Mouse (Mus musculus): ENCODE results near the gene Coro2a. TPM values are rescaled to one million over a fixed set of nuclear protein-coding genes. Genes with fewer than 3 reads are reported as not detected.

Coro2a gene
- total RNA-seq, 1 experiment = 2.5 TPM

DNA sequence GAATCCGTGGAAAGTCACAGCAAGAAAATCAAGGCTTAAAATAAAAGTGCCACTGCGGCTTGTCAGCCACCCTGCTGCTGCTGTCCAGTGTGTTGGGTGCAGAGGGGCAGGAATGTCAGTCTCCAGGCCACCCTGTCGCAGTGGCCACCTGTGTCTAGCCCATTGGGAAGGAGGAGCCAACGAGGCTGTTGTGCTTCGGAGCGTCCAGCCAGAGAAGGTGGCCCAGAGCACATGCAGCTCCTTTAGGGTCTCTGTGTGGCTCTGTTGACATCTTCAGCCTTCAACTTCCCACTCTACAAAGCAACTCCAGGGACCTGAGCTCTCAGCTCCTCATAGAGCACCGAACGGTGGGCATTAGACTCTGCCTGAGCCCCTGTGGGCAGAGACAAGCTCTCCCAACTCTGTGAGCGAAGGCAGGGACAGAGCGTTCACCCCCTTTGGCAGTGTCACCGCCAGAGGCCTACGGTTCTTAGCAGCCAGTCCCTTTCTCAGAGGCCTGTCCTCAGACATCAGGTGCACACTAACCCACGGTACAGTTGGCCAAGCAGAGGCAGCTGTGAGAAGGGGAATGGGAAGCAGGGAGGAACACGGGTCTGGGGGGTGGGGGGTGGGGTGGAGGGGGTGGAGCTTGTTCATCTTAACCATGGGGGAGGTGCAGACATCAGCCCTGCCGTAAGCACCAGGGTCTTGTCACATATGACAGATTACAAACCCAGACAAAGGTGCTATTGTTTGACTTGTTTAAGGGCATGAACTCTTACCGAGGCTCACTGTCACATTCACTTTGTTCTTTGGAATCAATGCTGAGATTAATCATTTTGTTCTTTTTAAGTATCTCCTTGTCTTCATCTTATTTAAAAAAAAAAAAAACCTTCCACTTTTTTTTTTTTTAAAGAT is 99.1 kb downstream of the Coro2a start:
- no peaks in the 10 kb centered on the region for H3K9me3 ChIP-seq (ENCODE audit: control insufficient read depth, insufficient read depth, low read depth, low read length)
- H3K36me3 ChIP-seq (ENCODE audit: control insufficient read depth, insufficient read depth, low read length, poor library complexity, severe bottlenecking) = peaks cover 33% of the 10 kb centered on the region
- TF ChIP-seq ZC3H11A (IDR thresholded peaks at IDR 0.05; ENCODE audit: borderline replicate concordance, low read depth, low read length) (no peak), ZNF384 (IDR thresholded peaks at IDR 0.05; ENCODE audit: low read depth, low read length) (no peak), MAFK (IDR thresholded peaks at IDR 0.05; ENCODE audit: insufficient read depth, low read depth, low read length) (no peak), CHD2 (IDR thresholded peaks at IDR 0.05; ENCODE audit: low read depth, low read length) (no peak), HCFC1 (IDR thresholded peaks at IDR 0.05; ENCODE audit: borderline replicate concordance, insufficient read depth, low read length) (no peak)
- peaks cover 0 to 2% of the 10 kb centered on the region in 2 experiments; a peak in 1 of 4 replicates for H3K4me1 ChIP-seq (ENCODE audit: control insufficient read depth in 2 of 2, insufficient read depth in 2 of 2, low read length in 2 of 2, poor library complexity in 1 of 2)
- in situ Hi-C loops (cut with MboI; ENCODE audit: low sequenced_read_pairs in 2 of 2, unreplicated experiment in 2 of 2) = no loop called here
- H3K4me3 ChIP-seq (ENCODE audit: insufficient read depth in 1 of 2, low read depth in 1 of 2, low read length in 2 of 2, poor library complexity in 1 of 2, severe bottlenecking in 1 of 2) = no peak overlapping the region
- no peak for DNase-seq (ENCODE audit: low read depth, low spot score)
- H3K9ac ChIP-seq (ENCODE audit: insufficient read depth, low read depth, low read length, poor library complexity, severe bottlenecking) = no peak overlapping the region
- no peak overlapping the region for H3K27ac ChIP-seq (ENCODE audit: insufficient read depth, low read depth, low read length, poor library complexity, severe bottlenecking)

DNA sequence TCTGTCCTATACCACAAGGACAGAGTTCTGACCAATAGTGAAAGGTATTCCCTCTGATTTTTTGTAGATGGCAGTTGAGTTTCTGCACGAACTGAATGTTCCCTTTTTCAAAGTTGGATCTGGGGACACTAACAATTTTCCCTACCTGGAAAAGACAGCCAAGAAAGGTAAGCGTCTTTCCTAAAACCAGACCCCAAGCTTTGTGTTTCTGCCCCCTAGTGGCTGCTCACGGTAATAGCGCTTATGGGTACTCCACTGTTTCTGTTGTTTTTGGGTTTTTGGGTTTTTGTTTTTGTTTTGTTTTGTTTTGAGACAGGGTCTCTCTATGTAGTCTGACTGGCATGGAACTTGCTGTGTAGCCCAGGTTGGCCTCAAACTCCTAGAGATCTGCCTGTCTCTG is 103.0 kb downstream of the Coro2a start:
- TF ChIP-seq ZNF384 (IDR thresholded peaks at IDR 0.05; ENCODE audit: low read depth, low read length) (no peak), CHD2 (IDR thresholded peaks at IDR 0.05; ENCODE audit: low read depth, low read length) (no peak), HCFC1 (IDR thresholded peaks at IDR 0.05; ENCODE audit: borderline replicate concordance, insufficient read depth, low read length) (no peak), ZC3H11A (IDR thresholded peaks at IDR 0.05; ENCODE audit: borderline replicate concordance, low read depth, low read length) (no peak), MAFK (IDR thresholded peaks at IDR 0.05; ENCODE audit: insufficient read depth, low read depth, low read length) (no peak)
- in situ Hi-C loops (cut with MboI; ENCODE audit: low sequenced_read_pairs in 2 of 2, unreplicated experiment in 2 of 2) = no loop called here
- peaks cover 43% of the 10 kb centered on the region for H3K36me3 ChIP-seq (ENCODE audit: control insufficient read depth, insufficient read depth, low read length, poor library complexity, severe bottlenecking)

DNA sequence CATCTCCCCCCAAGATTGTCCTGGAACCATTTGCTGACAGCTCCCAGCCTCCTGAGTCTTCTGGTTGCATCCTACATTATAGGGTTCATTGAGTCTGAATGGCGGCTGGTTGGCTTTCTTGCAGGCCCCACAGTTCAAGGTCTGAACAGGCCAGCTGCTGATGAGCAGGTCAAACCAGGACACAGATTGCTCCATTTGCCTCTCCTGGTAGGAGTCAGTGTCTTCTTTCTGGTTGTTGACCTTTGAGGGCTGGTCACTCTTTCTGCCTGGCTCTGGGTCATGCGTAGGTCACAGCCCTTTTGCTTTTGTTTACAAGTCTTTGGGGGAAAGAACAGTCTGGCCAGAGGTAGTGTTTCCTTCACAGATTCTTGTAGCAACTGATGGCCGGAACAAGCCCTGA is 103.5 kb downstream of the Coro2a start:
- Histone ChIP-seq H3K27ac (ENCODE audit: insufficient read depth, low read depth, low read length, poor library complexity, severe bottlenecking) (no peak overlapping the region), H3K36me3 (ENCODE audit: control insufficient read depth, insufficient read depth, low read length, poor library complexity, severe bottlenecking) (peaks cover 45% of the 10 kb centered on the region), H3K9ac (ENCODE audit: insufficient read depth, low read depth, low read length, poor library complexity, severe bottlenecking) (no peak overlapping the region), H3K4me1 (ENCODE audit: control insufficient read depth in 2 of 2, insufficient read depth in 2 of 2, low read length in 2 of 2, poor library complexity in 1 of 2) (peaks cover 0 to 2% of the 10 kb centered on the region in 2 experiments; a peak in 1 of 4 replicates), H3K9me3 (ENCODE audit: control insufficient read depth, insufficient read depth, low read depth, low read length) (no peaks in the 10 kb centered on the region), H3K4me3 (ENCODE audit: insufficient read depth in 1 of 2, low read depth in 1 of 2, low read length in 2 of 2, poor library complexity in 1 of 2, severe bottlenecking in 1 of 2) (no peak overlapping the region)
- in situ Hi-C loops (cut with MboI; ENCODE audit: low sequenced_read_pairs in 2 of 2, unreplicated experiment in 2 of 2) = no loop called here
- DNase-seq (ENCODE audit: low read depth, low spot score) = no peak
- TF ChIP-seq MAFK (IDR thresholded peaks at IDR 0.05; ENCODE audit: insufficient read depth, low read depth, low read length) (no peak), CHD2 (IDR thresholded peaks at IDR 0.05; ENCODE audit: low read depth, low read length) (no peak), ZNF384 (IDR thresholded peaks at IDR 0.05; ENCODE audit: low read depth, low read length) (no peak), HCFC1 (IDR thresholded peaks at IDR 0.05; ENCODE audit: borderline replicate concordance, insufficient read depth, low read length) (no peak), ZC3H11A (IDR thresholded peaks at IDR 0.05; ENCODE audit: borderline replicate concordance, low read depth, low read length) (no peak)

More for the DNA sequence above, 103.0 kb downstream of the Coro2a start:
- no peak for DNase-seq (ENCODE audit: low read depth, low spot score)
- Histone ChIP-seq H3K4me1 (ENCODE audit: control insufficient read depth in 2 of 2, insufficient read depth in 2 of 2, low read length in 2 of 2, poor library complexity in 1 of 2) (peaks cover 0 to 2% of the 10 kb centered on the region in 2 experiments; a peak in 1 of 4 replicates), H3K9me3 (ENCODE audit: control insufficient read depth, insufficient read depth, low read depth, low read length) (no peaks in the 10 kb centered on the region), H3K4me3 (ENCODE audit: insufficient read depth in 1 of 2, low read depth in 1 of 2, low read length in 2 of 2, poor library complexity in 1 of 2, severe bottlenecking in 1 of 2) (no peak overlapping the region), H3K27ac (ENCODE audit: insufficient read depth, low read depth, low read length, poor library complexity, severe bottlenecking) (no peak overlapping the region), H3K9ac (ENCODE audit: insufficient read depth, low read depth, low read length, poor library complexity, severe bottlenecking) (no peak overlapping the region)

DNA sequence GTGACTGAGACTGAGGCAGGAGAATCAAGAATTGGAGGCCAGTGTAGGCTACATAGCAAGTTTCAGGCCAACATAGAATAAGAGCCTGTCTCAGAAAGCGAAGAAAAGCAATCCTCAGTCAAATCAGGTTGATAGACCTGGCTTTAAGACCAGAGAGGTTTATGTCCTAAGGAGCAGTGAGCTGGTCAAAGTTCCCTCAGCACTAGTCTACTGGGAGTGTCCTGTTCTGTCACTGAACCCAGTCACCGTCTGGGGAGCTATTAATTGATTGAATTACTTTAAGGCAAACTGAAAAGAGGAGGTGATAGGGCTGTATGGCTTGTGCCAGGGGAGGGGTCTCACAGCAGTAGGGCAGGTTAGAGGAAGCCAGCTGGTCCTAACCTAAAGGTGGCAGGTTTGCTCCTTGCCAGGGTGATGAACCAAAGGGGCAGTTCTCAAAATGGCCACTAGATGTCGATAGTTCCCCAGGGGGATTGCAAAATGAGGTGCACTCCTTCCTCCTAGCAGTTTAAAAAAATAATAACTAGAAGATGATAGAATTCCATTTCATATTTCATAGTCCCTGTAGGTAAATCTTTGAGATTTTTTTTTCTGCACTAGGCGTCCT is 104.6 kb downstream of the Coro2a start:
- H3K27ac ChIP-seq (ENCODE audit: insufficient read depth, low read depth, low read length, poor library complexity, severe bottlenecking) = no peak overlapping the region
- DNase-seq (ENCODE audit: low read depth, low spot score) = peak; percentile 60
- H3K4me1 ChIP-seq (ENCODE audit: control insufficient read depth in 2 of 2, insufficient read depth in 2 of 2, low read length in 2 of 2, poor library complexity in 1 of 2) = no peaks in the 10 kb centered on the region
- H3K4me3 ChIP-seq (ENCODE audit: insufficient read depth in 1 of 2, low read depth in 1 of 2, low read length in 2 of 2, poor library complexity in 1 of 2, severe bottlenecking in 1 of 2) = no peak overlapping the region
- no peaks in the 10 kb centered on the region for H3K9me3 ChIP-seq (ENCODE audit: control insufficient read depth, insufficient read depth, low read depth, low read length)
- 0 out of 2 replicates have a peak, but pooled peaks have one; percentile 39 for TF ChIP-seq ZNF384 (IDR thresholded peaks at IDR 0.05; ENCODE audit: low read depth, low read length)
- TF ChIP-seq CHD2 (IDR thresholded peaks at IDR 0.05; ENCODE audit: low read depth, low read length) = no peak
- no peak for TF ChIP-seq MAFK (IDR thresholded peaks at IDR 0.05; ENCODE audit: insufficient read depth, low read depth, low read length)
- no peak for TF ChIP-seq ZC3H11A (IDR thresholded peaks at IDR 0.05; ENCODE audit: borderline replicate concordance, low read depth, low read length)
- no peak for TF ChIP-seq HCFC1 (IDR thresholded peaks at IDR 0.05; ENCODE audit: borderline replicate concordance, insufficient read depth, low read length)
- in situ Hi-C loops (cut with MboI; ENCODE audit: low sequenced_read_pairs in 2 of 2, unreplicated experiment in 2 of 2) = no loop called here
- peaks cover 48% of the 10 kb centered on the region for H3K36me3 ChIP-seq (ENCODE audit: control insufficient read depth, insufficient read depth, low read length, poor library complexity, severe bottlenecking)
- H3K9ac ChIP-seq (ENCODE audit: insufficient read depth, low read depth, low read length, poor library complexity, severe bottlenecking) = no peak overlapping the region

All from ES-E14 (cell line).